Mouse (Mus musculus) skeletal muscle tissue, adult 2 months (tissue): Measurements from ENCODE around the gene Ccnl1.
A peak's percentile ranks its signal among the peaks of the same experiment; 100 is the strongest.

Source experiments
- DNase-seq: peaks from one replicate; pipeline ENCODE4 v3.0.0-alpha.2; 2012; ENCODE audit warnings: low read depth, low spot score

The Ccnl1 gene

GRCm38 (mm10) chr3:65959416-65960001, 1.5 kb upstream of the Ccnl1 start:
- DNase-seq, result no peak

GRCm38 (mm10) chr3:65958840-65959185, 764 bp upstream of the Ccnl1 start:
- DNase-seq, result no peak

- peak; percentile 58 for DNase-seq
Measured at GRCm38 (mm10) chr3:65957271-65958101, 563 bp downstream of the Ccnl1 start.

GRCm38 (mm10) chr3:65954499-65955391, 3.3 kb downstream of the Ccnl1 start:
- no peak for DNase-seq

- no peak for DNase-seq
Measured at GRCm38 (mm10) chr3:65950831-65951365, 7.2 kb downstream of the Ccnl1 start.

- no peak for DNase-seq
Measured at GRCm38 (mm10) chr3:65950304-65950703, 7.7 kb downstream of the Ccnl1 start.

- DNase-seq, result no peak
Measured at GRCm38 (mm10) chr3:65945277-65945932, 12.6 kb downstream of the Ccnl1 start.

GRCm38 (mm10) chr3:65944713-65945112, 13.3 kb downstream of the Ccnl1 start:
- no peak for DNase-seq

GRCm38 (mm10) chr3:65943453-65943852, 14.6 kb downstream of the Ccnl1 start:
- DNase-seq, result no peak

GRCm38 (mm10) chr3:65941052-65941451, 17.0 kb downstream of the Ccnl1 start:
- DNase-seq, result no peak

GRCm38 (mm10) chr3:65938211-65938610, 19.8 kb downstream of the Ccnl1 start:
- DNase-seq, result no peak

- no peak for DNase-seq
Measured at GRCm38 (mm10) chr3:65936384-65936783, 21.7 kb downstream of the Ccnl1 start.

GRCm38 (mm10) chr3:65935153-65935552, 22.9 kb downstream of the Ccnl1 start:
- no peak for DNase-seq

- DNase-seq, result no peak
Measured at GRCm38 (mm10) chr3:65933726-65934125, 24.3 kb downstream of the Ccnl1 start.

GRCm38 (mm10) chr3:65931542-65931941, 26.5 kb downstream of the Ccnl1 start:
- DNase-seq, result no peak

- no peak for DNase-seq
Measured at GRCm38 (mm10) chr3:65930636-65931035, 27.4 kb downstream of the Ccnl1 start.

GRCm38 (mm10) chr3:65929821-65930633, 28.0 kb downstream of the Ccnl1 start:
- peak; percentile 62 for DNase-seq

- DNase-seq, result peak; percentile 85
Measured at GRCm38 (mm10) chr3:65929304-65929783, 28.7 kb downstream of the Ccnl1 start.

GRCm38 (mm10) chr3:65928614-65929272, 29.3 kb downstream of the Ccnl1 start:
- DNase-seq, result no peak

GRCm38 (mm10) chr3:65927685-65928084, 30.4 kb downstream of the Ccnl1 start:
- DNase-seq, result peak; percentile 68
